Mouse (Mus musculus) MEL (cell line): ENCODE results near the gene G6pc3.

Experiments used
- CHD2 ChIP-seq: IDR thresholded peaks from 2 replicates; pipeline ENCODE4 v1.6.1; 2011; ENCODE audit warnings: low read length, improper control_type of control experiment
- CTCF ChIP-seq, 3 experiments: IDR thresholded peaks in 2 of 3; conservative IDR thresholded peaks in 1 of 3; 2 replicates each; pipeline ENCODE4 v1.5.1; 2011 to 2012; ENCODE audit warnings: low read length in 3 of 3, low read depth in 2 of 3, mild to moderate bottlenecking in 2 of 3, improper control_type of control experiment in 1 of 3, inconsistent platforms in 1 of 3, mixed read lengths in 1 of 3, moderate library complexity in 1 of 3; ENCODE audit not compliant: control insufficient read depth in 1 of 3, insufficient read depth in 1 of 3, poor library complexity in 1 of 3, severe bottlenecking in 1 of 3
- E2F4 ChIP-seq: IDR thresholded peaks from 2 replicates; pipeline ENCODE4 v1.6.1; 2011; ENCODE audit warnings: low read depth, low read length, improper control_type of control experiment, borderline replicate concordance
- EP300 ChIP-seq, 2 experiments: IDR thresholded peaks; 2 replicates each; pipeline ENCODE4 v1.6.1; 2011; ENCODE audit warnings: improper control_type of control experiment in 2 of 2, low read length in 2 of 2, low read depth in 1 of 2, mild to moderate bottlenecking in 1 of 2
- MAFK ChIP-seq: IDR thresholded peaks from 2 replicates; pipeline ENCODE4 v1.6.1; 2011; ENCODE audit warnings: low read depth, mild to moderate bottlenecking, low read length, improper control_type of control experiment, borderline replicate concordance
- MAZ ChIP-seq: IDR thresholded peaks from 2 replicates; pipeline ENCODE4 v1.6.1; 2012; ENCODE audit warnings: low read depth, mild to moderate bottlenecking, inconsistent platforms, low read length, improper control_type of control experiment
- MYC ChIP-seq: IDR thresholded peaks from 2 replicates; pipeline ENCODE4 v1.6.1; 2011; ENCODE audit warnings: low read depth, mild to moderate bottlenecking, low read length, improper control_type of control experiment, moderate library complexity
- POLR2A ChIP-seq, 2 experiments: IDR thresholded peaks; 2 replicates each; pipeline ENCODE4 v1.6.1; 2011 to 2012; ENCODE audit warnings: low read length in 2 of 2, mild to moderate bottlenecking in 2 of 2, control low read depth in 1 of 2, improper control_type of control experiment in 1 of 2, low read depth in 1 of 2, moderate library complexity in 1 of 2; ENCODE audit not compliant: control insufficient read depth in 1 of 2, insufficient read depth in 1 of 2, poor library complexity in 1 of 2
- SMC3 ChIP-seq: IDR thresholded peaks from 2 replicates; pipeline ENCODE4 v1.6.1; 2011; ENCODE audit warnings: low read depth, low read length, improper control_type of control experiment
- TAL1 ChIP-seq: IDR thresholded peaks from 2 replicates; pipeline ENCODE4 v1.6.1; 2012; ENCODE audit warnings: mild to moderate bottlenecking, inconsistent platforms, low read length, moderate library complexity, mixed read lengths
- USF1 ChIP-seq: IDR thresholded peaks from 2 replicates; pipeline ENCODE4 v1.6.1; 2014; ENCODE audit warnings: low read depth, mild to moderate bottlenecking, inconsistent platforms, low read length, improper control_type of control experiment, moderate library complexity
- ZC3H11A ChIP-seq: IDR thresholded peaks from 2 replicates; pipeline ENCODE4 v1.6.1; 2012; ENCODE audit warnings: low read depth, mild to moderate bottlenecking, inconsistent platforms, low read length, improper control_type of control experiment

GRCm38 (mm10) chr11:102199856-102200255 is 10.4 kb downstream of the G6pc3 start:
- TF ChIP-seq CTCF (IDR thresholded peaks at IDR 0.05 in 2 of 3, conservative IDR thresholded peaks at IDR 0.05 in 1 of 3; ENCODE audit: control insufficient read depth in 1 of 3, insufficient read depth in 1 of 3, low read depth in 2 of 3, low read length in 3 of 3, poor library complexity in 1 of 3, severe bottlenecking in 1 of 3) (no peak), CHD2 (no peak), ZC3H11A (no peak), MAFK (no peak), E2F4 (no peak), MAZ (no peak), POLR2A (IDR thresholded peaks at IDR 0.05; ENCODE audit: control insufficient read depth in 1 of 2, insufficient read depth in 1 of 2, low read depth in 1 of 2, low read length in 2 of 2, poor library complexity in 1 of 2) (no peak), USF1 (no peak), TAL1 (no peak), SMC3 (no peak), MYC (no peak), EP300 (IDR thresholded peaks at IDR 0.05; ENCODE audit: low read depth in 1 of 2, low read length in 2 of 2) (no peak)
